Mouse (Mus musculus): Measurements from ENCODE around the gene Gm10153. TPM values are rescaled to one million over a fixed set of nuclear protein-coding genes. Genes with fewer than 3 reads are reported as not detected.
"Not testable (repeated sequence)": the region's sequence is repeated elsewhere in the genome, so short reads cannot be mapped to it uniquely, and the experiment has no call there.

The Gm10153 gene
- polyA plus RNA-seq, 1 experiment = not detected

GRCm38 (mm10) chr7:142188156-142188555 lies 2.0 kb downstream of the Gm10153 start:
- H3K4me3 ChIP-seq = no peak overlapping the region
- no peak overlapping the region for H3ac ChIP-seq (ENCODE audit: control insufficient read depth, insufficient read length)
- H3K36me3 ChIP-seq (ENCODE audit: control insufficient read depth, insufficient read depth) = no peaks in the 10 kb centered on the region
- H3K27me3 ChIP-seq (ENCODE audit: control insufficient read depth, insufficient read depth, insufficient read length) = peaks cover 10% of the 10 kb centered on the region
- TF ChIP-seq E2F4 (IDR thresholded peaks at IDR 0.05; ENCODE audit: insufficient read depth) (no peak), MAX (IDR thresholded peaks at IDR 0.05; ENCODE audit: low read depth) (no peak), TCF12 (IDR thresholded peaks at IDR 0.05; ENCODE audit: insufficient read depth, poor library complexity, severe bottlenecking) (no peak), CEBPB (IDR thresholded peaks at IDR 0.05; ENCODE audit: insufficient read depth, poor library complexity, severe bottlenecking) (no peak), REST (IDR thresholded peaks at IDR 0.05; ENCODE audit: insufficient read depth, insufficient read length) (no peak), SRF (IDR thresholded peaks at IDR 0.05; ENCODE audit: control insufficient read depth, insufficient read length, low read depth) (no peak), MYOG (IDR thresholded peaks at IDR 0.05; ENCODE audit: control insufficient read depth in 1 of 3, insufficient read depth in 1 of 3, insufficient read length in 2 of 3, low read depth in 2 of 3) (no peak), TCF3 (IDR thresholded peaks at IDR 0.05; ENCODE audit: insufficient read length, low read depth) (no peak), USF1 (IDR thresholded peaks at IDR 0.05; ENCODE audit: low read depth) (no peak), POLR2A (IDR thresholded peaks at IDR 0.05; ENCODE audit: insufficient read length, low read depth) (no peak), POLR2AphosphoS2 (IDR thresholded peaks at IDR 0.05; ENCODE audit: insufficient read length, low read depth) (no peak), MYOD1 (IDR thresholded peaks at IDR 0.05; ENCODE audit: control insufficient read depth in 1 of 3, insufficient read length in 2 of 3, low read depth in 2 of 3) (no peak)
- no peaks in the 10 kb centered on the region for H3K79me2 ChIP-seq (ENCODE audit: control insufficient read depth, insufficient read depth)
- H3K4me2 ChIP-seq (ENCODE audit: low read depth) = no peak overlapping the region

DNA sequence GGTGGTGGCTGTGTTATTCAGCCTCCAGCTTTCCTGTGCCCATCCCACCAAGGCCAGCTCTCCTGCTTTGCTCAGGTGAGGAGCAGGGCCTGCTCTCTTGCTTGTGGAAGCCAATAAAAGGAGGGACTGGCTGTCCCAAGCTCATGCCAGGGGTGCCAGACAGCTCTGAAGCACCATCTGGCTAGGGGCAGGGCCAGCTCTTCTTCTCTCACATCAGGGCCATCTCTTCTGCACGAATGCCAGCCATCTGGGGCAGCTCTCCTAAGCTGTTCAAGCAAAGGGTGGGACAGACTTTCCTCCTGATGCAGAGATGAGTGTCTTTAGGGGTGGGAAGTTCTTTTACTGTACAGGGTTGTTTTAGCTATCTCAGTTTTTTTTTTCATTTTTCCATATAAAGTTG lies 9.2 kb downstream of the Gm10153 start:
- Histone ChIP-seq H3K27me3 (ENCODE audit: control insufficient read depth, insufficient read depth, insufficient read length) (no peaks in the 10 kb centered on the region), H3K36me3 (ENCODE audit: control insufficient read depth, insufficient read depth) (no peaks in the 10 kb centered on the region), H3K4me2 (ENCODE audit: low read depth) (no peak overlapping the region), H3ac (ENCODE audit: control insufficient read depth, insufficient read length) (no peak overlapping the region), H3K79me2 (ENCODE audit: control insufficient read depth, insufficient read depth) (no peaks in the 10 kb centered on the region), H3K4me3 (no peak overlapping the region)
- TF ChIP-seq MAX (IDR thresholded peaks at IDR 0.05; ENCODE audit: low read depth) (no peak), TCF3 (IDR thresholded peaks at IDR 0.05; ENCODE audit: insufficient read length, low read depth) (no peak)

DNA sequence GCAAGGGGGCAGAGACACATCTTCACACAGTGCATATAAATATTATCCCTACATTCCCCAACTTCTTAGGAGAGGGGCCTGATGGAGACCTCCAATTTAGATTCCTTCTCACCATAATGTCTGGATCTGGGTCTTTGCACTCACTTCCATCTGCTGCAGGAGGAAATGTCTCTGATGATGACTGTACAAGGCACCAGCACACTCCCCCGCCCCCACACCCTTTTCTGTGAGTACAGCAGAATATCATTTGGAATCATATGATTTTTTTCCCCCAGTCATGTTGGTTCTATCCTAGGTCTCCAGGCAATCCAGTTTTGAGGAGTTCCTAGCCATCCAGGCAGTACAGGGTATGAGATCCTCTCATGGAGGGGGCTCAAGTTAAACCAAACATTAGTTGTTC lies 11.5 kb downstream of the Gm10153 start:
- no peaks in the 10 kb centered on the region for H3K27me3 ChIP-seq (ENCODE audit: control insufficient read depth, insufficient read depth, insufficient read length)
- H3K79me2 ChIP-seq (ENCODE audit: control insufficient read depth, insufficient read depth) = no peaks in the 10 kb centered on the region
- H3K4me2 ChIP-seq (ENCODE audit: low read depth) = no peak overlapping the region
- no peaks in the 10 kb centered on the region for H3K36me3 ChIP-seq (ENCODE audit: control insufficient read depth, insufficient read depth)
- no peak for TF ChIP-seq TCF12 (IDR thresholded peaks at IDR 0.05; ENCODE audit: insufficient read depth, poor library complexity, severe bottlenecking)
- TF ChIP-seq MYOD1 (IDR thresholded peaks at IDR 0.05; ENCODE audit: control insufficient read depth in 1 of 3, insufficient read length in 2 of 3, low read depth in 2 of 3) = no peak
- no peak for TF ChIP-seq MAX (IDR thresholded peaks at IDR 0.05; ENCODE audit: low read depth)
- no peak for TF ChIP-seq TCF3 (IDR thresholded peaks at IDR 0.05; ENCODE audit: insufficient read length, low read depth)
- no peak overlapping the region for H3K4me3 ChIP-seq
- H3ac ChIP-seq (ENCODE audit: control insufficient read depth, insufficient read length) = no peak overlapping the region

DNA sequence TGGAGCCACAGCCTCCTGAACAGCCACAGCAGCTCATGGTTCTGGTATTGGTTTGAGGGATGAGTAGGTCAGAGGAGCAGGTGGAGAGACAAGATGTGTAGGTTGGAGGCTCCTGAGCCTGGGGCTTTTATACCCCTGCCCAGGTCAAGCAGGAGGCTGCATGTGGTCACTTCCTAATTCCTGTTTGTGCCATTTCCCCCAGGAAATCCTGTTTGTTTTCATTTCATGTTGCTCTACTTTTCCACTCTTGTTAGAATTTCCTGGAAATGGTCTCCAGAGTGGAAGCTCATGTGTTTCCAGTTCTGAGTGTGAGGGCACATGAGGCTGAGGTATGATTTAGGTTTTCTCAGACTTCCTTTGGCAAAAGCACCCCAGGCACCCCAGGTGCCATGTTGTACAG lies 14.3 kb downstream of the Gm10153 start, which contains the start of gene Krtap5-2:
TSS of gene Krtap5-2 (minus strand) at position 101 of the 400 bp plus-strand sequence.
- not testable (repeated sequence) for H3K27me3 ChIP-seq (ENCODE audit: control insufficient read depth, insufficient read depth, insufficient read length); H3K36me3 ChIP-seq (ENCODE audit: control insufficient read depth, insufficient read depth); H3ac ChIP-seq (ENCODE audit: control insufficient read depth, insufficient read length); H3K4me2 ChIP-seq (ENCODE audit: low read depth); H3K4me3 ChIP-seq; H3K79me2 ChIP-seq (ENCODE audit: control insufficient read depth, insufficient read depth)

GRCm38 (mm10) chr7:142169836-142170235 lies 20.4 kb downstream of the Gm10153 start:
- H3K36me3 ChIP-seq (ENCODE audit: control insufficient read depth, insufficient read depth) = no peaks in the 10 kb centered on the region
- H3K79me2 ChIP-seq (ENCODE audit: control insufficient read depth, insufficient read depth) = no peaks in the 10 kb centered on the region
- H3K4me3 ChIP-seq = no peak overlapping the region
- no peak overlapping the region for H3K4me2 ChIP-seq (ENCODE audit: low read depth)
- no peak for TF ChIP-seq CEBPB (IDR thresholded peaks at IDR 0.05; ENCODE audit: insufficient read depth, poor library complexity, severe bottlenecking)
- no peak for TF ChIP-seq MAX (IDR thresholded peaks at IDR 0.05; ENCODE audit: low read depth)
- no peak for TF ChIP-seq POLR2AphosphoS2 (IDR thresholded peaks at IDR 0.05; ENCODE audit: insufficient read length, low read depth)
- no peak for TF ChIP-seq POLR2A (IDR thresholded peaks at IDR 0.05; ENCODE audit: insufficient read length, low read depth)
- no peak overlapping the region for H3ac ChIP-seq (ENCODE audit: control insufficient read depth, insufficient read length)
- no peaks in the 10 kb centered on the region for H3K27me3 ChIP-seq (ENCODE audit: control insufficient read depth, insufficient read depth, insufficient read length)

GRCm38 (mm10) chr7:142165639-142166038 lies 24.6 kb downstream of the Gm10153 start, which contains the start of gene Gm4553:
Gene Gm4553, minus strand, starts transcription at chr7:142165739.
- H3K4me2 ChIP-seq (ENCODE audit: low read depth); H3K4me3 ChIP-seq; H3K27me3 ChIP-seq (ENCODE audit: control insufficient read depth, insufficient read depth, insufficient read length); H3K79me2 ChIP-seq (ENCODE audit: control insufficient read depth, insufficient read depth); H3ac ChIP-seq (ENCODE audit: control insufficient read depth, insufficient read length); H3K36me3 ChIP-seq (ENCODE audit: control insufficient read depth, insufficient read depth): not testable (repeated sequence)

Data from myocyte (in vitro differentiated cells).